Mouse (Mus musculus) embryonic facial prominence, embryonic 11.5 days (tissue): ENCODE data around the gene Prkcz. TPM values are rescaled to one million over a fixed set of nuclear protein-coding genes. Genes with fewer than 3 reads are reported as not detected.

Experiments used
- ATAC-seq: fragments of 200-750 bp; cut with Nextera tagmentation; replicated peaks from 2 replicates; pipeline ENCODE4 v1.8.0; 2017; ENCODE audit warnings: low read depth; ENCODE audit not compliant: insufficient number of reproducible peaks, low FRiP score, low TSS enrichment
- DNase-seq: peaks from one replicate; pipeline ENCODE4 v3.0.0-alpha.2; 2015; ENCODE audit warnings: low spot score
- H3K27ac ChIP-seq: fragments of 300-500 bp; sonication (generic); replicated peaks from 2 replicates; pipeline ENCODE4 v1.5.1; 2014; ENCODE audit warnings: mild to moderate bottlenecking, low read depth, low read length, control low read depth
- H3K27me3 ChIP-seq: fragments of 300-500 bp; sonication (generic); 2 replicates; pipeline ENCODE4 v1.6.1; 2014; ENCODE audit warnings: mild to moderate bottlenecking, low read length, moderate library complexity, mixed read lengths; ENCODE audit not compliant: control insufficient read depth, insufficient read depth
- H3K36me3 ChIP-seq: fragments of 300-500 bp; sonication (generic); replicated peaks from 2 replicates; pipeline ENCODE4 v1.6.1; 2014; ENCODE audit warnings: low read depth, mild to moderate bottlenecking, low read length, moderate library complexity, mixed read lengths; ENCODE audit not compliant: control insufficient read depth, insufficient read depth
- H3K4me1 ChIP-seq: fragments of 300-500 bp; sonication (generic); 2 replicates; pipeline ENCODE4 v1.6.1; 2014; ENCODE audit warnings: low read length, mixed read lengths; ENCODE audit not compliant: control insufficient read depth, insufficient read depth
- H3K4me2 ChIP-seq: fragments of 300-500 bp; sonication (generic); 2 replicates; pipeline ENCODE4 v1.6.1; 2014; ENCODE audit warnings: low read depth, mild to moderate bottlenecking, control low read depth, low read length, moderate library complexity
- H3K4me3 ChIP-seq: fragments of 300-500 bp; sonication (generic); 2 replicates; pipeline ENCODE4 v1.5.1; 2014; ENCODE audit warnings: low read depth, low read length, control low read depth
- H3K9ac ChIP-seq: fragments of 300-500 bp; sonication (generic); replicated peaks from 2 replicates; pipeline ENCODE4 v1.6.1; 2014; ENCODE audit warnings: mild to moderate bottlenecking, control low read depth, low read length
- H3K9me3 ChIP-seq: fragments of 300-500 bp; sonication (generic); replicated peaks from 2 replicates; pipeline ENCODE4 v1.6.1; 2016; ENCODE audit warnings: mild to moderate bottlenecking, low read length, inconsistent platforms, mixed read lengths; ENCODE audit not compliant: control insufficient read depth
- WGBS: fragments of 180-500 bp; shearing (Covaris S2); extraction: QIAGEN DNeasy Blood & Tissue Kit; methylation state at CpG from one replicate; pipeline ENCODE4 v1.1.7; 2014; 5-methylcytosine and 5-hydroxymethylcytosine counted together
- polyA plus RNA-seq: library from polyadenylated mRNA; unstranded; fragments of >200 nt; fragmentation: Nextera tagmentation; extraction: Ambion mirVana; gene quantifications from 2 replicates; pipeline ENCODE4 v1.2.1, GENCODE M21; 2014

Gene Prkcz
- polyA plus RNA-seq, 1 experiment from 2014 or later = 8.1 TPM

DNA sequence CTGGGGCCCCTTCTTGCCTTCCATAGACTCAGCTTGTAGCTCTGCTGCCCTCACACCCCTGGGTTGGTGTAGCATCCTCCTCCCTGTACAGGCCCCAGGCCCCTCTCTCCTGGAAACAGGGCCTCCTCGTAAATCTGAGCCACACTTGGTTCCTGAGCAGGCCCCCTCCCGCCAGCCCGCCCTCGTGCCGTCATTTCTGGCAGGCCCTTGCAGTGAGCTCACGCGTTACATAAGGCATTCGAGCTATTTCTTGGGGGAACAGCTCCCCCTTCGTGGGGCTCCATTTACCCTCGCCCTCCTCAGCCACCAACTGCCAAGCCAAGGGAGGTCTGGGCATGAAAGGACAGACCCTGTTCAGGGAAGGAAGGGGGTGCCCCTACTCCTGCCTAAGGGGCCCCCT lies 127.3 kb downstream of the Prkcz start:
- peak; percentile 26; the same call in 1 of the 2 replicates for ATAC-seq
- DNase-seq = peak; percentile 61
- H3K4me1 ChIP-seq = peaks cover 24% of the 10 kb centered on the region
- H3K4me2 ChIP-seq = no peak overlapping the region
- 31% methylated on average over 10 of the region's 10 CpGs for WGBS
- H3K27ac ChIP-seq = peak overlapping the region; percentile 87
- no peak overlapping the region for H3K4me3 ChIP-seq
- H3K9ac ChIP-seq = peak overlapping the region; percentile 7
- no peaks in the 10 kb centered on the region for H3K9me3 ChIP-seq
- H3K36me3 ChIP-seq = no peaks in the 10 kb centered on the region
- H3K27me3 ChIP-seq = no peaks in the 10 kb centered on the region

DNA sequence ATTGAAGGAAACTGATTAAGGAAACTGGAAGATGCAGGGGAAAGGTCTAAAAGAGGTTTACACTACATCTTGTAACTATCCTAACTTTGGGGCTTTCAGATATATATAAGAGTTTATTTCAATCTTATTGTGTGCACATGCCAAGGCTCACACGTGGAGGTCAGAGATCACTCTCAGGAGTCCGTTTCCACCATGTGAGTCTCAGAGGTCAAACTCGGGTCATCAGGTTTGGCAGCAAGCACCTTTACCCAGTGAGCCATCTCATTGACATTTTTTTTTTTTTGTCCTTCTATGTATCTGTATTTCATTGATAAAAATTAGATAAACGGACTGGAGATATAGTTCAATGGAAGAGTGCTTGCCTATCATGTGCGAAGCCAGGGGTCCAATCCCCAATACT lies 132.7 kb downstream of the Prkcz start:
- WGBS = 71% methylated on average over 5 of the region's 5 CpGs
- 0 out of 2 replicates have a peak, but pooled peaks cover 2% of the 10 kb centered on the region for H3K4me1 ChIP-seq
- no peak overlapping the region for H3K4me3 ChIP-seq
- no peak overlapping the region for H3K4me2 ChIP-seq
- DNase-seq (no peak), ATAC-seq (no peak)
- no peaks in the 10 kb centered on the region for H3K36me3 ChIP-seq
- no peaks in the 10 kb centered on the region for H3K9me3 ChIP-seq
- H3K27ac ChIP-seq = no peak overlapping the region
- H3K27me3 ChIP-seq = no peaks in the 10 kb centered on the region
- H3K9ac ChIP-seq = no peak overlapping the region

DNA sequence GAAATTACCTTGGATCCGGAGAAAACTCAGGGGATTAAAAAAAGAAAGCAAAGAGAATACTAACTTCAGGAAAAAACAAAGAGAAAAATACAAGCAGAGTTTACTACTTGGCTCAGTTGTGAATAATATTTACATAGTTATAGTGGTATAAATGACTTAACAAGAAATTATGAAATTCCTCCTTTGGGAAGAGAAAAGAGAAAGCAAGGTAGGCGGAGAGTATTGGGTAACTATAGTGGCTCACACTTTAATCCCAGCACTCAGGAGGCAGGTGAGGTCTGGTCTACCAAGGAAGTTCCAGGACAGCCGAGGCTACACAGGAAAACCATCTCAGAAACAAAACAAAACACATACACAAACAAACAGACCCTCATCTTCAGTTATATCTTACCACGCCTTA lies 133.2 kb downstream of the Prkcz start:
- Histone ChIP-seq H3K4me2 (no peak overlapping the region), H3K27me3 (no peaks in the 10 kb centered on the region), H3K9me3 (no peaks in the 10 kb centered on the region), H3K9ac (no peak overlapping the region), H3K4me1 (0 out of 2 replicates have a peak, but pooled peaks cover 2% of the 10 kb centered on the region), H3K4me3 (no peak overlapping the region), H3K27ac (no peak overlapping the region), H3K36me3 (no peaks in the 10 kb centered on the region)
- ATAC-seq (no peak), DNase-seq (no peak)
- 85% methylated on average over 4 of the region's 4 CpGs for WGBS

DNA sequence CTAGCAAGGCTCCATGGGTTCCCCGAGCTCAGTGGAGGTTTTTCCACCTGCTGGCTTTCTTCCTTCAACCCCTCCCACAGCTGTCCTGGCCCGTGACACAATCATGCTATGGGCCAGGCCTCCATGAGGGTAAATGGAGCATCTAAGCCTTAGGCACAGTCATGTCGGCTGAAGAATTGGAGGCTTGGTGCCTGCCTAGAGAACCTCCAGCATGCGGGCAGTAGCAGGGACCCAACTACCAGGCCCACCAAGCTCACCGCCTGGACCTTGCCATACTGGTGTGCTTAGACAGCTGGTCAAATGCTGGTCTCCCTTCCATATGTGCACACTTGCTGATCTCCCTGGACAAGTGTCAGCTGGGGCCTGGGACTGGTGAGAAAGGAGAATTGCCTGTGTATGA lies 135.2 kb downstream of the Prkcz start:
- H3K4me2 ChIP-seq = no peak overlapping the region
- ATAC-seq (no peak), DNase-seq (no peak)
- H3K9me3 ChIP-seq = no peaks in the 10 kb centered on the region
- H3K36me3 ChIP-seq = no peaks in the 10 kb centered on the region; the same call in 1 of the 2 replicates
- no peak overlapping the region for H3K4me3 ChIP-seq
- H3K27ac ChIP-seq = no peak overlapping the region
- H3K4me1 ChIP-seq = 0 out of 2 replicates have a peak, but pooled peaks cover 2% of the 10 kb centered on the region
- WGBS = 77% methylated on average over 5 of the region's 5 CpGs
- H3K27me3 ChIP-seq = no peaks in the 10 kb centered on the region
- no peak overlapping the region for H3K9ac ChIP-seq

DNA sequence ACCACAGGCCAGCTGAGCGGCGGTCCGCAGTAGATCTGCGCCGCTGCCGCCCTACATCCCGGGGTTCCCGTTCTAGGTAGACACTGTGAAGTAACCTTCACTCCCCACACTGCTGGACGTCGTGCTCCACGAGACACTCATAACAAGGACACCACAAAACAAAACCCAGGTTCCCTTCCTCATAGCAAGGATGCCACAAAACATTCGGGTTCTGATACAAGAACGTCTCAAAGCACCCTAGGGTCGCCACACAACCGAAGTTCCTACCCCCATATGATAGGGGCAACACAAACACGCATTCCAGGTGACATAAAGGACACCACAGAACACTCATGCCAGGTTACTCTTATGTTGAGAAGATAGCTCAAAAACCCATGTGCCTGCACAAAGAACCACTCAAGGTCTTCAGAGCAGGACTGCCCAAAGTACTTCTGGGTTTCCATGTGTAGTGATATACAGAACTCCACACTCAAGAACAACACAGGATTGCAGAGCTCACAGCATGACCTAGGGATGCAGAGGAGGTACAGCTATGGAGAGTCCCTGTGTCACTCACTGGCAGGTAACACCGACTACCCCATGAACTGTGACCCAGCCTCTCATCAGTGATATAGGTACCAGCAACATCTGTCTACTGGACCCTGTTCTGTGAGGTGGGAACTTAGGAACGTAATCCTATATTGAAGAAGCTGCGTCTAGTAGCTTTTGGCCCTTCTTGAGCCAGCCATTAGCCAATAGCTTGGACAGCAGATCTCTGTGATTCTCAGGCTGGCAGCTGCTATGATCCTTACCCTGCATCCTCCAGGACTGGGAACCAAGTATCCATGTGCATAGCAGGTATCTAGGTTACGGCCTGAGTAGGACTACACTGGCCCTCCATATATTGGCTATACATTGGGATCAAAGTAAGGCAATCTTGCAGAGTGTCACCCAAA lies 137.3 kb downstream of the Prkcz start:
- H3K9ac ChIP-seq = peak overlapping the region; percentile 92
- H3K9me3 ChIP-seq = no peaks in the 10 kb centered on the region
- H3K4me1 ChIP-seq = 0 out of 2 replicates have a peak, but pooled peaks cover 2% of the 10 kb centered on the region
- DNase-seq (no peak), ATAC-seq (no peak)
- no peaks in the 10 kb centered on the region for H3K27me3 ChIP-seq
- H3K27ac ChIP-seq = peak overlapping the region; percentile 89
- WGBS = 33% methylated on average over 20 of the region's 20 CpGs
- H3K36me3 ChIP-seq = no peaks in the 10 kb centered on the region; the same call in 1 of the 2 replicates
- peak overlapping the region; percentile 91 for H3K4me3 ChIP-seq
- peak overlapping the region; percentile 98 for H3K4me2 ChIP-seq

DNA sequence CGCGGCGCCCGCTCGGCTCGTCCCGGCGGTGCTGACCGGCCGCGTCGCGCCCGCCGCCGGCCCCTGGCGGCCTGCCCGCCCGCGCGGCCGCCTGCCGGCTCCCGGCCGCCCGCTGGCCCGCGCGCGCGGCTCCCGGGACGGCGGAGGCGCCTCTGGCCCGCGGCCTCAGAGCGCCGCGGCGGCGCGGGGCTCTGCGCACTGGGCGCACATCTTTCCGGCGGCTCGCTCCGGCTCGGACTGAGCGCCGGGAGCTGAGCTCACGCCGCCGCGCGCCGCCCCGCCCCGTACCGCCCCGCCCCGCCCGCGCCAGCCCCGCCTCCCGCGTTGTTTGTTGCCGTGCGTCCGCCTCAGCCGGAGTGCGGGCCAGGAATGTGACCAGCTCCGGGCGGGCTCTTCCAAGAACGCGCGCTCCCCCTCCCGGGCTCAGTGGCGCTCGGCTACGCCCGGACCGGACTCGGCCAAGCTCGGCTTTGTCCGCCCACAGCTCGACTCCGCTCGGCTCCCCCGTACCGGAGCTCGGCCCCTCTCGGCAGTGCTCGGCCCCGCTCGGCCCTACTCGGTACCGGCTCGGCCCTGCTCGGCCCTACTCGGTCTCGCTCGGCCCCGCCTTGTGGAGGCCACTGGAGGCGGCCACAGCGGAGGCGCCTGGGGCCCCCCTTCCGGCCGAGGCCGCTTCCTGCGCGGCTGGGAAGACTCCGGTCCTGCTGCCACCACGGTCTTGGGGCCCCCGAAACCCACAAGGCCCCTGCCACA lies 138.1 kb downstream of the Prkcz start:
- H3K9ac ChIP-seq = peak overlapping the region; percentile 94
- peaks cover 5% of the 10 kb centered on the region for H3K4me1 ChIP-seq
- ATAC-seq = peak; percentile 99
- no peaks in the 10 kb centered on the region; the same call in 1 of the 2 replicates for H3K36me3 ChIP-seq
- no peaks in the 10 kb centered on the region for H3K27me3 ChIP-seq
- peak overlapping the region; percentile 98 for H3K4me2 ChIP-seq
- peak overlapping the region; percentile 91 for H3K4me3 ChIP-seq
- H3K9me3 ChIP-seq = no peaks in the 10 kb centered on the region
- WGBS = under 1% methylated on average over 58 of the region's 116 CpGs
- DNase-seq = peak; percentile 99
- H3K27ac ChIP-seq = peak overlapping the region; percentile 89

DNA sequence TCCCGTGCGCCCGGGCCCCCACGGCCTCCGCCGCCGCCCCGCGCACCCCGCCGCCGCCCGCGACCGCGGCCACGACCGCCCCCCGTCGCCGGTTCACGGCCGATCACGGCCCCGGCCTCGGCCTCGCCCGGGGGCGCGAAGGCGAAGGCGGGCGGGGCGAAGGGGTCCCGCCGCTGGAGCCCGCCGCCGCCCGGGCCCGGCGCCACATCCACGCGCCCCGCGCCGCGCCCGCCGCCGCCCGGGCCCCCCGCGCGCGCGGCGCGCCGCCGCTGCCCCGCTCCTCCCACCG lies 138.7 kb downstream of the Prkcz start, which contains the start of gene Ski:
Gene Ski, minus strand, starts transcription at position 41 of the 289 bp plus-strand sequence.
- no peak for DNase-seq
- H3K27me3 ChIP-seq = no peaks in the 10 kb centered on the region
- H3K9me3 ChIP-seq = no peaks in the 10 kb centered on the region
- peak within 1 kb of the TSS; percentile 89 for H3K27ac ChIP-seq
- peak within 1 kb of the TSS; percentile 94 for H3K9ac ChIP-seq
- H3K4me1 ChIP-seq = peaks cover 5% of the 10 kb centered on the region
- ATAC-seq = no peak
- H3K4me3 ChIP-seq = peak within 1 kb of the TSS; percentile 91
- WGBS = 0% methylated on average over 3 of the region's 63 CpGs
- peak within 1 kb of the TSS; percentile 98 for H3K4me2 ChIP-seq
- H3K36me3 ChIP-seq = no peaks in the 10 kb centered on the region; the same call in 1 of the 2 replicates
